Mouse (Mus musculus) right cerebral cortex, postnatal 25 days (tissue): ENCODE measurements at regions not wholly inside any gene's neighbourhood (a gene's known extent, or its start where the extent isn't known, plus 50 kb on each side); places are given as distances from the start of the nearest gene placed in this dataset.

Experiments used
- DNase-seq: peaks from one replicate; pipeline ENCODE4 v3.0.0; 2022

- DNase-seq, result no peak
These were observed 345.2 kb upstream of the Tshz3 start for GRCm38 (mm10) chr7:36352761-36353160.

GRCm38 (mm10) chr7:36350616-36351015 lies 347.3 kb upstream of the Tshz3 start:
- no peak for DNase-seq

- no peak for DNase-seq
These were observed 349.7 kb upstream of the Tshz3 start for GRCm38 (mm10) chr7:36348195-36348594.

- peak; percentile 17 for DNase-seq
These were observed 363.1 kb upstream of the Tshz3 start for GRCm38 (mm10) chr7:36334857-36335256.

GRCm38 (mm10) chr7:36334091-36334490 lies 363.8 kb upstream of the Tshz3 start:
- DNase-seq, result no peak

- DNase-seq, result peak; percentile 26
These were observed 365.3 kb upstream of the Tshz3 start for GRCm38 (mm10) chr7:36332633-36333032.

- no peak for DNase-seq
These were observed 369.8 kb upstream of the Tshz3 start for GRCm38 (mm10) chr7:36328141-36328540.

- DNase-seq, result no peak
These were observed 373.9 kb upstream of the Tshz3 start for GRCm38 (mm10) chr7:36324035-36324434.

- DNase-seq, result no peak
These were observed 375.7 kb upstream of the Tshz3 start for GRCm38 (mm10) chr7:36322181-36322580.

GRCm38 (mm10) chr7:36317466-36318212 lies 380.3 kb upstream of the Tshz3 start:
- DNase-seq, result no peak

GRCm38 (mm10) chr7:36313751-36314150 lies 384.2 kb upstream of the Tshz3 start:
- no peak for DNase-seq

- no peak for DNase-seq
These were observed 387.9 kb upstream of the Tshz3 start for GRCm38 (mm10) chr7:36309761-36310605.

- no peak for DNase-seq
These were observed 389.2 kb upstream of the Tshz3 start for GRCm38 (mm10) chr7:36308726-36309125.

- no peak for DNase-seq
These were observed 389.8 kb upstream of the Tshz3 start for GRCm38 (mm10) chr7:36308106-36308620.

GRCm38 (mm10) chr7:36277275-36277674 lies 420.6 kb upstream of the Tshz3 start:
- DNase-seq, result no peak

GRCm38 (mm10) chr7:36268966-36269365 lies 429.0 kb upstream of the Tshz3 start:
- no peak for DNase-seq

- no peak for DNase-seq
These were observed 432.6 kb upstream of the Tshz3 start for GRCm38 (mm10) chr7:36265163-36265823.

- DNase-seq, result peak; percentile 22
These were observed 435.7 kb upstream of the Tshz3 start for GRCm38 (mm10) chr7:36262124-36262710.

GRCm38 (mm10) chr7:36257102-36257501 lies 440.8 kb upstream of the Tshz3 start:
- peak; percentile 49 for DNase-seq

GRCm38 (mm10) chr7:36247356-36247755 lies 444.6 kb upstream of the Zfp507 start:
- no peak for DNase-seq

GRCm38 (mm10) chr7:36236673-36237072 lies 433.9 kb upstream of the Zfp507 start:
- DNase-seq, result no peak

- DNase-seq, result no peak
These were observed 426.2 kb upstream of the Zfp507 start for GRCm38 (mm10) chr7:36229031-36229430.

GRCm38 (mm10) chr7:36224416-36224815 lies 421.6 kb upstream of the Zfp507 start:
- DNase-seq, result no peak
